Mouse (Mus musculus): ENCODE measurements around the gene Btbd35f7. TPM values are rescaled to one million over a fixed set of nuclear protein-coding genes. Genes with fewer than 3 reads are reported as not detected.
"Not testable (repeated sequence)": the region's sequence is repeated elsewhere in the genome, so short reads cannot be mapped to it uniquely, and the experiment has no call there.

Gene Btbd35f7
- not detected in 2 replicates for polyA plus RNA-seq (2014; fragmentation: Nextera tagmentation; extraction: Ambion mirVana)

DNA sequence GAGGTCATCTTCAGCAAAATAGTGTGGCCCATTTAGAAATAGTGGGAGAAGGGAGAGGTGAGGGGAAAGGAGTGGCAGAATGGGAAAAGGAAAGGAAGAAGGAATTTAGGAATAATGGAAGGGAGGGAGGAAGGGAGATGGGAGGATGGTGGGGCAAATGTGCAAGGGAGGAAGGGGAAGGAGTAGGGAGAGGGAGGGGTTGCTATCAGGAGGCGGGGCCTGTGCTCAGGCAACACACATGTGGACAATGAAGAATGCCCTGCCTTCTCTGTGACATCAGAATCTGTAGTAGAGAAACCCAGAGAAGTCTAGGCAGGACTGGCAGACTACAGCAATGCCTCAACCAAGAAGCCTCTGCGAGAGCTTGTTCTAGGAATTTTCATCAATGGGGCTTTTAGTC is at the start of gene Btbd35f7:
TSS of gene Btbd35f7 (plus strand) at position 301 of the 400 bp plus-strand sequence.
- H3K9me3 ChIP-seq (ENCODE audit: control insufficient read depth, low read length); DNase-seq (ENCODE audit: low spot score); H3K36me3 ChIP-seq (ENCODE audit: control insufficient read depth, insufficient read depth, low read length); H3K4me1 ChIP-seq (replicated peaks; ENCODE audit: control insufficient read depth, insufficient read depth, low read length); ATAC-seq (replicated peaks; ENCODE audit: low FRiP score); H3K4me3 ChIP-seq (ENCODE audit: low read depth, low read length); H3K4me2 ChIP-seq; H3K27me3 ChIP-seq (replicated peaks; ENCODE audit: control insufficient read depth, insufficient read depth, low read length); H3K9ac ChIP-seq (ENCODE audit: low read depth, low read length); H3K27ac ChIP-seq (ENCODE audit: low read depth, low read length): not testable (repeated sequence)
- no CpG with 5 or more reads among the region's 2 CpGs for WGBS

Other genes starting within 250 kb of the Btbd35f7 start
- gene Mycs, start 199.8 kb upstream of the Btbd35f7 start, polyA plus RNA-seq (2014; fragmentation: Nextera tagmentation; extraction: Ambion mirVana): not detected in 2 replicates

All from liver, embryonic 11.5 days (tissue).